Mouse (Mus musculus) lung, adult 18-20 months (tissue): ENCODE measurements around the gene Fat3.

ENCODE experiments used
- DNase-seq, 2 experiments: peaks; one replicate each; pipeline ENCODE4 v3.0.0; 2022; ENCODE audit warnings: mixed read lengths in 2 of 2

Fat3 gene

GRCm38 (mm10) chr9:16428589-16428988 is 72.5 kb downstream of the Fat3 start:
- DNase-seq = no peak

DNA sequence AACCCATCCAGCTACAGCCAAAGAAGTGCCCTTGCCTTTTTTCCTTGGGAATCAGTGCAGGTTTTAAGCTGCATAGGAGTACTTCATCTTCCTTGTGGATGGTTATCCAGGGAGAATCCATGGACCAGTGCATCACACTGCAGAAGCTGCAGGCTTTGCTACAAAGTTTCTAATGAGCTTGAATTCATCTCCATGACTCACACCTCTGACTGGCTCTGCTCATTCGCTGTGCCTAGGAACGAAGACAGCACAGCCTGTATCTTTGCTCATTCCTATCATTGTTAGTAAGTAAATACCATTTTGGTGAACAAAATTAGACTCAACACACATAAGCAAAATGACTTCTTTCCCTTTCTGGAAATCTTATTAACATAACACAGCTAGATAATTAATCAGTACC is 78.4 kb downstream of the Fat3 start:
- no peak for DNase-seq

DNA sequence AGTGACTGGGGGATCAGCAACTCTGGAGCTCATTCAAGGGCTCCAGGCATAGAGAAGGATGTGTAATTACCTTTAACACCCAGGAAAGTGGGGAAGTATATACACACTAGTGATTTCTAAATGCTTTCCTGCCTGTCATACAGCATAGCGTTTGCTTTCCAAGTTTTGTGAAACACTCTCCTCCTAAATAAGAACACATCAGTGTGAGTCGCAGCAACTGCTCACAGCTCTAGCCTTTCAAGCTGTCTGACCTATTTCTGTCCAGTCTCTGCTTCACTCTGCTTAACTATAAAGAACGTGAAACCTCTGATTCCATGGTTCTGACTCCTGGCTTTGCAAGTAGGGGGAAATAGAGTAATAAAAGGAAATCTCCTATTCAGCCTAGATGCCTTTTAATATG is 98.3 kb downstream of the Fat3 start:
- no peak for DNase-seq

- DNase-seq = peak in 1 of 2 experiments; percentile 5
Observed at GRCm38 (mm10) chr9:16398734-16399686, 102.1 kb downstream of the Fat3 start.

DNA sequence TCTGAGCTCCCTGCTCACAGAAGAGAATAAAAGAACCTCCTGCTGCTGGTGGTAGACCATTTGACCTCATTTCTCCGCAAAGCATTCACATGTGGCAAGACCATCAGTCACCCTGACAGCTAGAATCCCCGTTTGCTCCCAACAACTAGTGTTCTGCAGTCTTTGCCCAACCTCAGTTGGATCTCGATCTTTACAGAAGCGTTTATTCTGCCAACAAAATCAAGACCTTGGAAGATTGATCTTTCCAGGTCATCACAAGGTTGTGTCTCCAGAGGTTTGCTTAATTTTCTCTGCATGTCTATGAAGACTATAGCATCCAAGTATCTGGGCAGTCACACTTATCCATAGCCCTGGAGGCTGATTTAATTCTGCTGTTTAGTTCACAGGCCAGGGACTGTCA is 111.9 kb downstream of the Fat3 start:
- no peak for DNase-seq

DNA sequence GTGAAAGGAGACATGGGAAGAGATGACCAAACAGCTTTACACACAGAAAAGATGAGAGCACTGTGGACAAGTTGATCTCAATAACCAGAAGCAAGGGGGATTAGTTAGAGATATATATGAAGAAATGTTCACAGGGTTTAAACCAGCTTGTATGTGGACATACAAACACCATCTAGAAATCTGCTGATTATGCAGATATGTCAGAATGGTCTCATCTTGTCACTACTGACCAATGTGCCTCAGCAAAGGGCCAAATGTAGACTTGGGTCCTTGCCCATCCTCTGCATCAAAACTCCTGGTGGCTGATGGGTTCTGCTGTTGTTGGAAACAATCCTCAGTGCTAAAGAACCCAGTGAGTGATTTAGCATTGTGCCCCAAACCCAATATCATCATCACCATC is 113.6 kb downstream of the Fat3 start:
- DNase-seq = no peak

- no peak for DNase-seq
Observed at GRCm38 (mm10) chr9:16363713-16364112, 137.4 kb downstream of the Fat3 start.

DNA sequence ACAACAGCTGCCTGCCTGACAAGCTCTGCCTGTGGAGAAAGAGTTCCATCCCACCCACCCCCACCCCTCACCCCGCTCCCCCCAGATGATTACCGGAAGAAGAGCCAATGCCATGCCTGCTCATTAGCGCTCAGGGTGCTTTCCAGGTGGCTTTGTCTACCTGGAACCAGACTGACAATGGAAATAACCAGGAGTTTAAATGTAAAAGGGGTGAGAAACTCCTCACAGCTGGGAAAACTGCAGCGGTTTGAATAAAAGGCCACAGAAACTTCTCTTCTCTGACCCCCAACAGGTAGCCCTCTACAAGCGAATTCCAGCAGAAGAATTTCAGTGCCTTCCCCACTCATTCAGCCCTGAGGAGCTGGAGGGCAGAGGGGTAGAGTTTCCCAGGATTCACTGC is 139.3 kb downstream of the Fat3 start:
- no peak for DNase-seq

DNA sequence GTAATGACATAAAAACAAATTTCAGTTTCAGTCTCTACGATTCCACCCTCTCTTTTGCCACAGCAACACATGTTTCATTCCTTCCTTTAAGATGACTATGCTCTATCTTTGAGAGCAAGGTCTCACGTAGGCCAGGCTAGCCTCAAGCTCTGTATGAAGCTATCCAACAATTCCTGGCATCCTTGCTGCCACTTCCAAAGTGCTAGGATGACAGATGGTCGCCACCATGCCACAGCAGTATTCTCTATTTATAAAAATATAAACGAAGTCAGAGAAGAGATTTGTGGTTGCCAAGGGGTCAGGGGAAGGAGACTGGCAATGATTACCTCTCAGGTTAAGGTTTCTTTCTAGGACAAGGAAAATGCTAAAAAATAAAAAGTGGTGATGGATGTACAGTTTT is 144.4 kb downstream of the Fat3 start:
- no peak for DNase-seq

- no peak for DNase-seq
Observed at GRCm38 (mm10) chr9:16354906-16355305, 146.2 kb downstream of the Fat3 start.

- DNase-seq = no peak
Observed at GRCm38 (mm10) chr9:16353049-16353724, 147.9 kb downstream of the Fat3 start.

GRCm38 (mm10) chr9:16352486-16353048 is 148.5 kb downstream of the Fat3 start:
- no peak for DNase-seq

DNA sequence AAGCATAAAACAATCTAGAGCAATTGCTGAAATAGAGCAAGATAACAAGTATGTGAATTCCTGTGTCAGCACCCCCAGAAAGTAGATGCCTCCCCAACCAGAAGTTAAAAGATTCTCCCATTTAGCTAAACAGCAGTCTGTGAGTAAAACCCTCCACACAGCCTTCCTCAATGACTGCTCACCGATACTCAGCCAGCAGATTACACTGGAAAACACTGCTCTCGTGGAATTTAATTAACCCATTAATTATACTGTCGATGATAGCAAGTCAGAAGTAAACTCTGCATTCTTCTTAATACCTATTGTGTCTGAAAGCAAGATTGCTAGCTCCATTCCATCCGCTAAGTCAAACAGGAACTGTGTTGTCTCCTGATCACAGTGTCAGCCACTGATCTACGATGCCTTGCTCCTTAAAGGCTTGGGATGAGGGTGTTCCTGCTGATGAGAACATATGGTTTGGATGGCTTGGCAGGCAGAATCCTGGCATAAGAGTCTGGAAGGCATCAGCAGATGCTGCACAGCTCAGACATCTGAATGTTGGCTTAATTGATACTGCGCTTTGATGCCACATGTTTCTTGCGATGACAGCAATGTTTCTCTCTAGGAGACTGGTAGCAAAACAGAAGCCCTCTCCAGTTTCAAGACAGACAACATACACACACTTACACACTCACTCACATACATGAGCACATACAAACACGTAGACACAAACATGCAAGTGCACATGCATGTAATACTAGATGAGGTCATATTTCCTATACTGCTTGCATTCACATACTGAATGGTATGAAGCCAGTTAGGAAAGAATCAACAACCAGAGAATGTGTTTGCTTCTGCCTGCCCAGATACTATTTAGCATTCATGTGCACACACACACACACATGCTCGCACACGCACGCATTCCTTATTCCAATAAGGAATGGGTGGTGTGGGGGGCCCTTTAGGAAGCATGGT is 155.9 kb downstream of the Fat3 start:
- DNase-seq = no peak

DNA sequence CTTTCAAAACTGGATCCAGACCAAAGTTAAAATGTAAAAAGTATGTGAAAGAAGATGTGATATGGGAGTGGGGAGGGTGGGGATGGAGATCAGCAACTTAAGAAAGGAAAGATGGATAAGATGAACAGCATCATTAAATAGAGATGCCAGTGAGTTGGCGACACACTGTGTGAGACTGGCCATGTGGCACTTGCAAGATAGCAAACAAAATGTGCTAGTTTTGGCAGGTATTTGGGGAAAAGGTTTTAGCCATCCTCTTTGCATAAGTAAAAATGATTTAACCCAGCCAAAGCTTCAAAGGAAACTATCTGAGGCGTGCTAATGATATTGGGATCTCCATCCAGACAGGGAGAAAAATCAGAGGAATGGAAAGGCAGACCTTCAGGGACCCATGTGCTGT is 157.9 kb downstream of the Fat3 start:
- no peak for DNase-seq

DNA sequence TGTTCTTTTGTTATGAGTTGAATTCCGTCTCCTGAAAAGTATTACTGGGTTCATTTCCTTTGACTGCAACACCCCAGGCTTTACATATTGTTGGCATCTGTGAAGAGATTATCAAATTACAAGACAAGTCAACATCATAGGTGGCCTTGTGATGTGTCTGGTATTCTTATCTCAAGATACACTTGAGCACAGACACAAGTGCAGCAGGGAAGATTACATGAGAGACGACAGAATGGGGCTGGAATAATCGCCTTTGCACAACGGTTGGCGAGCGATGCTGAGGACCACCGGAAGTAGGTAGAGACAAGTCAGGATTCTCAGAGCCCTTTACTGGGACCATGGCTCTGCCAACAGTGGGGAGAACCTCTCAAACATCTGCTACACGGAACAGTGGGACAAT is 158.5 kb downstream of the Fat3 start:
- DNase-seq = no peak

DNA sequence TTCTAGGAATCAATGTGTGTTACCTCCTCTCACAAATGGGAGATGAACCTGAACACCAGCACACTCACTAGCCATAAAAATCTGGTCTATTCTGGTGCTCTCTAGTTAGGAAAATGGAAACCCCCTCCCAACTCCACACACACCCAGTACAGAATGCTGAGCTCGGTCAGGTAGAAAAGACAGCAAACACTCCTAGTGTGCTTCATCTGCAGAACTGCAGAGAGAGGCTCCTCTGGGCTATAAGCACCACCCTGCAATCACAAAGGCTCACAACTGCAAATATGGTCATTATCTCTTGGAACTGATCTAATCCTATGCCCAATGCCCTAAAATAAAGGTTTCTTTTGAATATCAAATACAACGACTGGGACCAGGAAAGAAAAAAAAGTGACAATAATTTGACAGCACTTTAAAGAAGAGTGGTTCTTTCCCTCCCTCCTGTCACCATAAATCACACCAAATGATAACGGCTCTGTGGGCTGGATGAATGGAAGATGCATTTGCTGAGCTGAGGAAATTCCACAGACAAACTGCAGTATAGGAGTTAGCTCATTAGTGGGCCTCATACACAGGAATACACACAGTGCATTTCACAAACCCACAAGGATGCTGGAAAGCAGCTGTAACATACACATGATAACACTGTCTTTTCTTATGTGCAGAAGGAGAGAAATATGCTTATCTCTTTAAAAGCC is 170.6 kb downstream of the Fat3 start:
- no peak for DNase-seq

- no peak for DNase-seq
Observed at GRCm38 (mm10) chr9:16318957-16319356, 182.1 kb downstream of the Fat3 start.

DNA sequence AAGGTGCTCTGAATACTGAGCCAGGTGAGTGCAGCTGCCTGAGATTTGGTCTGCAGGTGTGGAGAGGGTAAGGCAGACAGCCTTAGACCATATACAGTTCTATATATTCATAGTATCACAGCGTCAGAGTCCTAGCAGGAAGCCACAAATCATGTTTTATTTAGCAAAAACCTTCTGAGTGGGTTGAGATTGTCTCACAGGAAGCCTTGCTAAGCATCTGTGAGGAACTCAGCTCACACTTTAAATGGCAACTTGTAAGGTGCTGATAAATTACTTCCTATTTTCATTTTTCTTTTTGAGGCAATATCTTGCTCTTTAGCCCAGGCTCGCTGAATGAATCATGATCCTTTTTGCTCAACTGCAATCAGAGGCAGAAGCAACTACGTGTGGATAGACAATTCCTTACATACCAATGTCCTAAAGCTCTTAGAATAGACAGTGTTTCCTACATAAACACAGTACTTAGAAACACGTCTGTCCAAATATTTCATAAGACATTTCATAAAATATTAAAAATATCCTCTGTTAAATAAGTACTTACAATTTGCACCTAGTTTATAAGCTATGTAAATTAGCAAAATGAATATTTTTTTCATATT is 188.4 kb downstream of the Fat3 start:
- no peak for DNase-seq

DNA sequence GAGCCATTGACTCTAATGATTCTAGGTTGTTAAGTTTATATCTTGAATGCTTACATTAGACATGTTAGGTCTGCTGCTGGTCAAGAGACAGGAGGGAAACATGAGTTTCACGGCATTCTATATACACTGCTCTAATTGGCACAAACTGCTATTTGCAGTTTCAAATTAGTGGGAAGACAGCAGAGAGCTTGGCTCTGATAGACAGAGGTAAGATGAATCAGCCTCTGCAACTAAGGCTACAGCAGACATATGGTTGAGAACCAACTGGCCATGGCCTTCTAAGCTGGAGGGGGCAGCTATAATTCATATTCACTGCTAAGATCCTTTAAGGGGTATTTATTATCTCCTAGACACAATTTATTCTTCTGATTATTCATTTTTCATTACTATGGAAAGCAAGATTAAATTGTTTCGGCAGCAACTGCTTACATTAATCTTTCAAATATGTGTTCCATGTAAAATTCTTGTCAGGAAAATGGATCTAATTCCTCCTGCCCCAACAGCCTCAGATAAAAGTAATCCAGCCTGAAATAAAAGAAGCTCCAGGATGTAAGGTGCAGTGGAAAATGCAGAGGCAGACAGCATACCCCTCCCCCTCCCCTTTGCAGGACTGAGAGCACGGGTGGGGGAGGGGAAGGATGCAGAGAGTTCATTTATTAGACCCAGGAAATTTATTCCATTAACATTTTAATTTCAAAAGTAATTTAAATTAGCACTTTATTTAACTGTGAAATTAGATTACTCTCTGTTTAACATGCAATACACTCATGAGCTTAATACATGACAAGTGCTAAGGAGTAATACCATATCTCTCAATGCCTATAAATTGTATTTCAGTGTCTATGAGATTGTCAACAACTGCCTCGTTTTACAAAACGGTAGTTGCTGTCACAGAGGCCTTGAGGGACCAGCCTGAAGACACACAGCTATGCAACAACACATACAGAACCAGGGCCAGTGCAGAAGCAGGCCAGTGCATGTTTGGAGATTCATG is 189.9 kb downstream of the Fat3 start:
- no peak for DNase-seq

GRCm38 (mm10) chr9:16310305-16310704 is 190.8 kb downstream of the Fat3 start:
- no peak for DNase-seq
